Mouse (Mus musculus): Measurements from ENCODE around the gene Slc39a9. TPM values are rescaled to one million over a fixed set of nuclear protein-coding genes. Genes with fewer than 3 reads are reported as not detected.

The Slc39a9 gene
- total RNA-seq (2023) = 10 to 100 TPM; 28.2 to 35.9 TPM

DNA sequence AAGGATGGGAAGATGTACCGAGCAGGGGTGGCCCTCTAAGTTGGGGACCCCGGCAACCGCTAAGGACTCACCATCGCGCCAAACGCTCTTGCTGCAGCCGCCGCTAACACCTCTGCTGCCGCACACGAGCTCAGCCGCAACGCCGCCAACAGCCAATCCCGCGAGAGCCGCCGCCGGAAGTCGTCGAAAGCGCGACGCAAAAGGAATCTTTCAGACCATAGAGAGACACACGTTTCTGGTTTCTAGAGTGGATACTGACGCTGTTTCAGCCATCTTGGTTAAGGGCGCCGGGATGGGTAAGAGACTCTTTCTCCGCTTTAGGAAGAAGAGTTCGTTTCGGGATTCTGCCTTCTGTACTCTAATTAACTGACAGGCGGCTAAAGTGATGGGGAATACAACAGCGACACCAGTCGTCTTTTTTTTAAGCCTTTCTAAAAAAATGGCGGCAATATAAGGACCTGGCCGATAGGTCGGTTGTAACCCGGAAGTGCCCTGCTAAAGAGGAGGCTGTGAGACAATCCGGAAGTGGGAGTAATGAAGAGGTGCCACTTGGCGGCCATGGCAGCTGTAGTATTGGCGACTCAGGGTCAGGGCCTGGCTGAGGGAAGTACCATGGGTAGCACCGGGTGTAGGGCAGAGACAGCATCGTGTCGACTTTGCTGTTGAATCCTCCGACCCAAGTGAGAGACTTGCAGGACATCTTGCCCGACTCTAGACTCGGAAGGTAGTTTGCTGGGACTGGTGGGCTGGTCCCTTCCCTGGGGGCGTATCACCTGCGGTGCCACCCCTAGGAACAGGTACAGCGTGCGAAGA lies at the start of gene Slc39a9, which contains the start of gene Erh:
Gene Slc39a9, plus strand, starts transcription at position 191 of the 813 bp plus-strand sequence.
Gene Erh, minus strand, starts transcription at position 649 of the 813 bp plus-strand sequence.

DNA sequence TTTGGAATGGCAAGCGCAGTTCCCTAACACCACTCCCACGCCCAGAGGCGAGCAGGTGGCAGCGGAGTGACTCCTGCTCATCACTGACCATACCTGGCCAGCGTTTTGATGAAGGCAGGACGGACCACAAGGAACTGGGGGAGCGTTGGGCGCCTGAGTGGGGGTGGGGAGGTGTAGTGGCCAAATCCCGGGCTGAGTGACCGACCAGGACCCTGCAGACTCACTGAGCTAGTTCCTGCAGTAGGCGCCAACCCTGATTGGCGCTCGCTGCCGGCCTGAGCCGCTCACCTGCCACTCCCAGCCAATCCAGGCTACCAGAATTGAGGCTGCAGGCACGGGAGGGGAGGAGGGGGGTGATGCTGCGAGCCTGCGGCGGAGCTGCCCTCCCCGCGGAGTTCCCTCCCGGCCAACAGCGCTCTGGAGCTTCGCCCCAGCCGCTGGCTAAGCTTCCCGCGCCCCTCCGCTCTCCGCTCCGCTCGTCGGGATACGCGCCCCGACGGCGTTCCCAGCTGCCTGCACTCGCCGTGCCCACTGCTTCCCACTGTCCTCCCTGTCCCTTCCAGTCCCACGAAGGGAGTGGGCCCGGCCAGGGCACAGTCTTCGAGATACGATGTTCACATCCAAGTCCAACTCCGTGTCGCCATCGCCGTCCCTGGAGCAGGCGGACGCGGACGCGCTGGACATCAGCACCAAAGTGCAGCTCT lies 48.7 kb downstream of the Slc39a9 start, which contains the start of gene Plekhd1:
Gene Plekhd1, plus strand, starts transcription at position 323 of the 704 bp plus-strand sequence.

Other genes starting within 250 kb of the Slc39a9 start
- 10 to 100 TPM; 60.8 to 69.0 TPM for gene Dcaf5, start 207.3 kb upstream of the Slc39a9 start, total RNA-seq (2023)
- gene Exd2, start 180.8 kb upstream of the Slc39a9 start, total RNA-seq (2023) = 10 to 100 TPM; 47.8 to 56.0 TPM
- not detected for gene Galnt16, start 125.6 kb upstream of the Slc39a9 start, total RNA-seq (2023)
- gene Erh, start 458 bp downstream of the Slc39a9 start, total RNA-seq (2023) = 10 to 100 TPM; 62.1 to 80.9 TPM
- gene Plekhd1, start 48.7 kb downstream of the Slc39a9 start, total RNA-seq (2023) = under 1 TPM; 0.47 to 0.96 TPM
- not detected for gene Ccdc177, start 116.8 kb downstream of the Slc39a9 start, total RNA-seq (2023)
- 100 to 1,000 TPM; 126 to 129 TPM for gene Susd6, start 146.6 kb downstream of the Slc39a9 start, total RNA-seq (2023)